Mouse (Mus musculus) hindbrain, embryonic 11.5 days (tissue): ENCODE measurements around the gene Eef2. TPM values are rescaled to one million over a fixed set of nuclear protein-coding genes. Genes with fewer than 3 reads are reported as not detected.

Source experiments
- ATAC-seq: fragments of 200-750 bp; cut with Nextera tagmentation; 2 replicates; pipeline ENCODE4 v1.8.0; 2017; ENCODE audit warnings: mild to moderate bottlenecking, moderate TSS enrichment, moderate library complexity; ENCODE audit not compliant: low FRiP score
- DNase-seq: peaks from one replicate; pipeline ENCODE4 v3.0.0-alpha.2; 2015; ENCODE audit warnings: low spot score
- H3K27ac ChIP-seq: fragments of 300-500 bp; sonication (generic); 2 replicates; pipeline ENCODE4 v1.5.1; 2014; ENCODE audit warnings: mild to moderate bottlenecking, low read depth, low read length
- H3K27me3 ChIP-seq: fragments of 300-500 bp; sonication (generic); 2 replicates; pipeline ENCODE4 v1.6.1; 2014; ENCODE audit warnings: mild to moderate bottlenecking, low read length, moderate library complexity, mixed read lengths; ENCODE audit not compliant: control insufficient read depth, insufficient read depth
- H3K36me3 ChIP-seq: fragments of 300-500 bp; sonication (generic); 2 replicates; pipeline ENCODE4 v1.6.1; 2014; ENCODE audit warnings: mild to moderate bottlenecking, low read length, moderate library complexity, mixed read lengths; ENCODE audit not compliant: control insufficient read depth, insufficient read depth
- H3K4me1 ChIP-seq: fragments of 300-500 bp; sonication (generic); replicated peaks from 2 replicates; pipeline ENCODE4 v1.6.1; 2014; ENCODE audit warnings: low read length, mixed read lengths; ENCODE audit not compliant: control insufficient read depth, insufficient read depth
- H3K4me2 ChIP-seq: fragments of 300-500 bp; sonication (generic); replicated peaks from 2 replicates; pipeline ENCODE4 v1.6.1; 2014; ENCODE audit warnings: mild to moderate bottlenecking, low read depth, low read length
- H3K4me3 ChIP-seq: fragments of 300-500 bp; sonication (generic); 2 replicates; pipeline ENCODE4 v1.5.1; 2014; ENCODE audit warnings: low read depth, low read length
- H3K9ac ChIP-seq: fragments of 300-500 bp; sonication (generic); 2 replicates; pipeline ENCODE4 v1.6.1; 2014; ENCODE audit warnings: low read depth, low read length
- H3K9me3 ChIP-seq: fragments of 300-500 bp; sonication (generic); 2 replicates; pipeline ENCODE4 v1.6.1; 2016; ENCODE audit warnings: low read length; ENCODE audit not compliant: control insufficient read depth
- WGBS: fragments of 180-500 bp; shearing (Covaris S2); extraction: QIAGEN DNeasy Blood & Tissue Kit; methylation state at CpG from one replicate; pipeline ENCODE4 v1.1.7; 2014; 5-methylcytosine and 5-hydroxymethylcytosine counted together
- polyA plus RNA-seq: library from polyadenylated mRNA; unstranded; fragments of >200 nt; fragmentation: Nextera tagmentation; extraction: Ambion mirVana; gene quantifications from 2 replicates; pipeline ENCODE4 v1.2.1, GENCODE M21; 2014

Gene Eef2
- polyA plus RNA-seq, 1 experiment from 2014 or later, result 380 TPM

GRCm38 (mm10) chr10:81144667-81145066 is 31.8 kb upstream of the Eef2 start:
- DNase-seq (no peak), ATAC-seq (no peak)
- no peak overlapping the region for H3K9ac ChIP-seq
- peaks cover 9% of the 10 kb centered on the region for H3K4me1 ChIP-seq
- H3K9me3 ChIP-seq, result no peaks in the 10 kb centered on the region
- WGBS, result 96% methylated on average over 27 of the region's 27 CpGs
- no peak overlapping the region for H3K27ac ChIP-seq
- H3K36me3 ChIP-seq, result peaks cover 38% of the 10 kb centered on the region
- H3K27me3 ChIP-seq, result no peaks in the 10 kb centered on the region
- H3K4me2 ChIP-seq, result no peak overlapping the region
- H3K4me3 ChIP-seq, result no peak overlapping the region

- H3K9me3 ChIP-seq, result no peaks in the 10 kb centered on the region
- no peak for DNase-seq
- H3K4me2 ChIP-seq, result no peak overlapping the region
- H3K36me3 ChIP-seq, result peaks cover 38% of the 10 kb centered on the region
- H3K27me3 ChIP-seq, result no peaks in the 10 kb centered on the region
- peaks cover 5% of the 10 kb centered on the region for H3K4me1 ChIP-seq
- no peak overlapping the region for H3K27ac ChIP-seq
- ATAC-seq, result no peak
- 96% methylated on average over 6 of the region's 6 CpGs for WGBS
- H3K9ac ChIP-seq, result no peak overlapping the region
- H3K4me3 ChIP-seq, result no peak overlapping the region
These were observed 31.1 kb upstream of the Eef2 start for GRCm38 (mm10) chr10:81145307-81145706.

GRCm38 (mm10) chr10:81145778-81146177 is 30.7 kb upstream of the Eef2 start:
- DNase-seq (no peak), ATAC-seq (no peak)
- Histone ChIP-seq H3K9me3 (no peaks in the 10 kb centered on the region), H3K27me3 (no peaks in the 10 kb centered on the region), H3K4me2 (no peak overlapping the region), H3K4me1 (peaks cover under 1% of the 10 kb centered on the region), H3K27ac (no peak overlapping the region), H3K36me3 (peaks cover 38% of the 10 kb centered on the region), H3K4me3 (no peak overlapping the region), H3K9ac (no peak overlapping the region)
- WGBS, result 89% methylated on average over 7 of the region's 7 CpGs

GRCm38 (mm10) chr10:81146296-81146695 is 30.1 kb upstream of the Eef2 start:
- 88% methylated on average over 4 of the region's 4 CpGs for WGBS

GRCm38 (mm10) chr10:81151261-81151660 is 25.2 kb upstream of the Eef2 start:
- Histone ChIP-seq H3K4me1 (no peaks in the 10 kb centered on the region), H3K4me2 (no peak overlapping the region), H3K9me3 (no peaks in the 10 kb centered on the region), H3K27ac (no peak overlapping the region), H3K4me3 (no peak overlapping the region), H3K9ac (no peak overlapping the region), H3K27me3 (no peaks in the 10 kb centered on the region), H3K36me3 (peaks cover 33% of the 10 kb centered on the region)
- no peak for ATAC-seq
- 74% methylated on average over 6 of the region's 6 CpGs for WGBS
- DNase-seq, result no peak

More at GRCm38 (mm10) chr10:81146296-81146695, 30.1 kb upstream of the Eef2 start:
- Histone ChIP-seq H3K9ac (no peak overlapping the region), H3K36me3 (peaks cover 38% of the 10 kb centered on the region), H3K27me3 (no peaks in the 10 kb centered on the region), H3K4me2 (no peak overlapping the region), H3K27ac (no peak overlapping the region), H3K4me3 (no peak overlapping the region), H3K9me3 (no peaks in the 10 kb centered on the region), H3K4me1 (no peaks in the 10 kb centered on the region; the same call in 1 of the 2 replicates)
- ATAC-seq (no peak), DNase-seq (no peak)

GRCm38 (mm10) chr10:81152609-81153008 is 23.8 kb upstream of the Eef2 start:
- DNase-seq (no peak), ATAC-seq (no peak)
- no peak overlapping the region for H3K9ac ChIP-seq
- H3K4me2 ChIP-seq, result no peak overlapping the region
- H3K27ac ChIP-seq, result no peak overlapping the region
- H3K27me3 ChIP-seq, result no peaks in the 10 kb centered on the region
- no peaks in the 10 kb centered on the region for H3K9me3 ChIP-seq
- H3K4me1 ChIP-seq, result no peaks in the 10 kb centered on the region
- no peak overlapping the region for H3K4me3 ChIP-seq
- peaks cover 32% of the 10 kb centered on the region for H3K36me3 ChIP-seq
- 74% methylated on average over 12 of the region's 12 CpGs for WGBS

GRCm38 (mm10) chr10:81154313-81154712 is 22.1 kb upstream of the Eef2 start:
- Histone ChIP-seq H3K4me1 (no peaks in the 10 kb centered on the region), H3K4me3 (no peak overlapping the region), H3K36me3 (peaks cover 26% of the 10 kb centered on the region), H3K27ac (no peak overlapping the region), H3K9ac (no peak overlapping the region), H3K9me3 (no peaks in the 10 kb centered on the region), H3K4me2 (no peak overlapping the region), H3K27me3 (no peaks in the 10 kb centered on the region)
- 90% methylated on average over 12 of the region's 12 CpGs for WGBS
- no peak for ATAC-seq
- no peak for DNase-seq

- H3K27ac ChIP-seq, result no peak overlapping the region
- no peaks in the 10 kb centered on the region for H3K27me3 ChIP-seq
- no peak for DNase-seq
- H3K9ac ChIP-seq, result no peak overlapping the region
- 87% methylated on average over 6 of the region's 6 CpGs for WGBS
- ATAC-seq, result no peak
- no peak overlapping the region for H3K4me2 ChIP-seq
- H3K4me3 ChIP-seq, result no peak overlapping the region
- H3K9me3 ChIP-seq, result no peaks in the 10 kb centered on the region
- no peaks in the 10 kb centered on the region for H3K4me1 ChIP-seq
- peaks cover 26% of the 10 kb centered on the region for H3K36me3 ChIP-seq
These were observed 21.7 kb upstream of the Eef2 start for GRCm38 (mm10) chr10:81154736-81155135.

- Histone ChIP-seq H3K36me3 (peaks cover 18% of the 10 kb centered on the region; the same call in 1 of the 2 replicates), H3K9ac (no peak overlapping the region), H3K27ac (peak overlapping the region; percentile 58), H3K27me3 (no peaks in the 10 kb centered on the region), H3K4me1 (0 out of 2 replicates have a peak, but pooled peaks cover 1% of the 10 kb centered on the region), H3K4me2 (no peak overlapping the region), H3K9me3 (no peaks in the 10 kb centered on the region), H3K4me3 (no peak overlapping the region)
- peak; percentile 65 for ATAC-seq
- no peak for DNase-seq
- 88% methylated on average over 8 of the region's 8 CpGs for WGBS
These were observed 14.7 kb upstream of the Eef2 start for GRCm38 (mm10) chr10:81161602-81162317.
